Mouse (Mus musculus): ENCODE measurements around the gene Mettl14. TPM values are rescaled to one million over a fixed set of nuclear protein-coding genes. Genes with fewer than 3 reads are reported as not detected.

Gene Mettl14
- polyA plus RNA-seq (2015; fragmentation: Nextera tagmentation; extraction: Ambion mirVana) = 28.3 and 29.5 TPM in 2 replicates

DNA sequence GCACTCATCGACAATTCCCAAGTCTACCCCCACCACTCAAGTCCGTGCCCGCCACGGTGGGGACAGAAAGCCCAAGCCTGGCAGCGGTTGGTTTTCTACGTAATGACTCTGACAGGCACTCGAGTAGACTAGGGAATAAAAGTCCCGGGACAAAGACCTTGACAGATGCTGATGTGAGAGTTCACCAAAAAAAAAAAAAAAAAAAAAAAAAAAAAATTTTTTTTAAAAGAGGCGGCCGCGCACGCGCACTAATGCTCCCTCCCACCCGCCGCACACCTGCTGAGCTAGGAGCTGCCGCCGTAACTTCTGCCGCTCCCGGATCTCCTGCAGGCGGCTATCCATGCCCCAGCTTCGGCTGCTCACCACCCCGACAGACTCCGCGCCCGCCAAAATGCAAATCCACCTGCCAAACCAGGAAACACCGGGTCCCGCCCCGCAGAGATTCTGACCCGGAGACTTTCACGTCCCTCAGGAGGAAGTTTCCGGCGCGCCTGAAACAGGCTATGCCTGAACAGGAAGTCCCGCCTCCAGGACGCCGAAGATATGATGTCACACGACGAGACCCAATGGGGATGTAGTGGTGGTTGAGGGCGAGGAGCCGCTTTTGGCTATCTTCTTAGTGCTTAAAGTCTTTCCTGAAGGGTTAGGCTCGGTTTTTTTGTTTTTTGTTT lies at the start of gene Mettl14:
TSS of gene Mettl14 (minus strand) at position 623 of the 671 bp plus-strand sequence.
- peak; percentile 100 for ATAC-seq
- under 1% methylated on average over 41 of the region's 41 CpGs for WGBS
- Histone ChIP-seq H3K27ac (peak within 1 kb of the TSS; percentile 74), H3K4me1 (replicated peaks) (peaks cover 16% of the 10 kb centered on the region), H3K9ac (replicated peaks) (peak within 1 kb of the TSS; percentile 63), H3K27me3 (0 out of 2 replicates have a peak, but pooled peaks cover 4% of the 10 kb centered on the region), H3K9me3 (no peaks in the 10 kb centered on the region), H3K4me3 (replicated peaks) (peak within 1 kb of the TSS; percentile 53), H3K36me3 (peaks cover 14% of the 10 kb centered on the region), H3K4me2 (replicated peaks) (peak within 1 kb of the TSS; percentile 64)

DNA sequence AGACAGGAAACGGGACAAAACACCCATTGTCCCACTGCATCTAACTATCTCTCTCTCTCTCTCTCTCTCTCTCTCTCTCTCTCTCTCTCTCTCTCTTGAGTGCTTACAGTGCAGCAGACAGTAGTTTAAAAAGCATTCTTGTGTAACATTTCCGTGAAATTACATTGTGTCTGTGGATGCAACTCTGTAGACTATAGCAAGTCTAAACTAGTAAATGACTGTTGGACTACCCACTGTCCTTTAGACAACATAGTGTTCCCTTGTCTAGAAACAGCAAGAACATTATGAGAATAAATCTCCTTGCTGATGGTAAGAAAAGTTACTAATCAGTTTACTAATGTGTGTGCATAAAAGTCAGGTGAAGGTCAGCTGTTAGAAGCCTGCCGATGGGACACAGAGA lies 47.5 kb upstream of the Mettl14 start:
- Histone ChIP-seq H3K27ac (no peak overlapping the region), H3K4me2 (replicated peaks) (no peak overlapping the region), H3K4me3 (replicated peaks) (no peak overlapping the region), H3K9ac (replicated peaks) (no peak overlapping the region), H3K9me3 (no peaks in the 10 kb centered on the region), H3K36me3 (no peaks in the 10 kb centered on the region), H3K27me3 (no peaks in the 10 kb centered on the region), H3K4me1 (replicated peaks) (no peaks in the 10 kb centered on the region)
- 89% methylated on average over 3 of the region's 3 CpGs for WGBS
- ATAC-seq = no peak

DNA sequence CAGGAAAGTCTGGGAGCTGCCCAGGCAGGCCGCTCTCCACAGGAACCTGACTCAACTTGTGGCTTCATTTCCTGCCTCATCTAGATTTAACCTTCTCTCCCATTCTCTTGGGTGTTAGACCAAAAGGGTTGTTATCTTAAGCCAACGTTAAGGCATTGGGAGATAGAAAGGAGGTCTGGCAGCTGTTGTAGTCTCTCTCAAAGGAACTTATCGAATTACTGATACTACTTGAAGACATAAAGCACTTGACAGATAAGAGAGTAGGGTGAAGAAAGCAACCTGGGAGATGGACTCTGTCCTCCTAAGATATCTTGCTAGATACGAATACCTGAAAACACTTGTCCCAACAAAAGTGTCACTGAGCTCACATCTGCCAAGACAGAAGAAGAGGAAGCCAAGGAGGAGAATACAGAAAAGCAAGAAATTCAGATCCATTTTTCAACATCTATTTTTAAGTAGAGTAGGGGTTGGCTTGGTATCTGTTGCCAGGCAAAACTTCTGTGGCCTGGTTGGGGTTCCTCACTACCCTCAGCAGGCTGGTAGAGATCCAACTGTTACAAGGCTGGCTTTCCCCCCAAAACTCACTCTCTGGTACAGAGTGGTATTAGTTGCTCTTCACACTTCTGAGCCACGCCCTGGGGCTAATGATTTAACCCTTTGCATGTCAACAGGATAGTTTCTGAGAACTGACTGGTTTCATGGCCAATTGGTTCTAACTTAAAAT lies 46.2 kb upstream of the Mettl14 start:
- Histone ChIP-seq H3K27me3 (no peaks in the 10 kb centered on the region), H3K4me1 (replicated peaks) (no peaks in the 10 kb centered on the region), H3K9me3 (no peaks in the 10 kb centered on the region), H3K4me2 (replicated peaks) (no peak overlapping the region), H3K9ac (replicated peaks) (no peak overlapping the region), H3K27ac (no peak overlapping the region), H3K36me3 (no peaks in the 10 kb centered on the region), H3K4me3 (replicated peaks) (no peak overlapping the region)
- 83% methylated on average over 5 of the region's 5 CpGs for WGBS
- ATAC-seq = no peak

DNA sequence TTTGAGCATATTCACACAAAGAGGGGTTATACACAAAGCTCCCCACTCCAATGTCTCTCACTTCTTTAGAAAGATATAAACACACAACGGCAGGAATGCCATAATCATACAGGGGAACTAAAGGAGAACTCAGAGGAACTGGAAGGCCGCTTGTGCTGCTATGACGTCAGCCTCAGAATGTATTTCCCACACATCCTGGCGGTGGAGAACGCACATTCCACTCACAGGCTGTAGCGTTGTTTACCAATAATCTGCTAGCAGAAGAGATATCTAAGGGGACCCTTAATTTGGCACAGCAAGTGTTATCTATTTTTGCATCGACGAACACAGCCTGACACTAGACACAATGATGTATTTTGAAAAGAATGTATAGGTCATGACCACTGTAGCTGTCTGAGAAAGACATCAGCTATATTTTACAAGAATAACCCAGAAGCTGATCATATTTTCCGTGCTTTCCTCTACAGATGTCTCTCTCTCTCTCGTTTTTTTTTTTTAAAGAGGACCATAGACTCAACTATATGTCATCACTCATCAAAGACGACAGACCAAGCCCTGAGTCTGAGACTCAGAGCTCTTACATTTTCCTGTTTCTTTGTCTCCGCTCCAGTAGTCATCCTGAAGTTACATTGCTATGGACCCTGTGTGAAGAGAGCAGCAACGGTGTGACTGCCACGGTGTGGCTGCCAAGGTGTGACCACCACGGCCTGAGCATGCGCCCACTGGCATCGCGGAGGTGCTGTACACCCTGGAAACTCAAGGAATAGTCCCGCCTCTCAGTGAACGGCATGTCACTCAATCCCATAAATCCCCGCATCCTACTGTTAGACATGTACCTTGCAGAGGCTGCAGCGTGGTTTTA lies 43.9 kb upstream of the Mettl14 start:
- WGBS = 88% methylated on average over 22 of the region's 22 CpGs
- Histone ChIP-seq H3K9me3 (no peaks in the 10 kb centered on the region), H3K36me3 (no peaks in the 10 kb centered on the region), H3K4me2 (replicated peaks) (no peak overlapping the region), H3K27me3 (no peaks in the 10 kb centered on the region), H3K4me3 (replicated peaks) (no peak overlapping the region), H3K4me1 (replicated peaks) (no peaks in the 10 kb centered on the region), H3K27ac (no peak overlapping the region), H3K9ac (replicated peaks) (no peak overlapping the region)
- no peak for ATAC-seq

DNA sequence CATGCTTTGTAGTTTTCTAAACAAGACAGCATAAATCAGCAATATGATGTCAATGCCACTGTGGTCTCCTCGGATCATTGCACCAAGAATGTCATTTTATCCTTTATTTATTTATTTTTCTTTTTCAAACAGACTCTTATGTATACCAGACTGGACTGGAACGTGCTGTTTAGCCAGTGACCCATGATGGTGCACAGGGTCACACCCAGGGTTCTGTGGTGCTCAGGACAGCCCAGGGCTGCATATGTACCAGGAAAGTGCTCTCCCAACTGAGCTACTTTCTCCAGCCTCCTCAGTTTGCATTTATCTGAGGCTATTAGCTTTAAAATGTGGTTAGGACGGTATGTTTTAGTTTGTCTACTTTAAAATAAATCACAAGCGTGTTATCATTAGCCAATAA lies 42.1 kb upstream of the Mettl14 start:
- no peaks in the 10 kb centered on the region for H3K36me3 ChIP-seq
- WGBS = 71% methylated on average over 4 of the region's 4 CpGs
- no peaks in the 10 kb centered on the region; the same call in 1 of the 2 replicates for H3K9me3 ChIP-seq
- H3K27me3 ChIP-seq = no peaks in the 10 kb centered on the region
- H3K4me3 ChIP-seq (replicated peaks) = no peak overlapping the region
- no peak overlapping the region for H3K9ac ChIP-seq (replicated peaks)
- no peak overlapping the region for H3K27ac ChIP-seq
- no peak for ATAC-seq
- no peaks in the 10 kb centered on the region for H3K4me1 ChIP-seq (replicated peaks)
- no peak overlapping the region for H3K4me2 ChIP-seq (replicated peaks)

DNA sequence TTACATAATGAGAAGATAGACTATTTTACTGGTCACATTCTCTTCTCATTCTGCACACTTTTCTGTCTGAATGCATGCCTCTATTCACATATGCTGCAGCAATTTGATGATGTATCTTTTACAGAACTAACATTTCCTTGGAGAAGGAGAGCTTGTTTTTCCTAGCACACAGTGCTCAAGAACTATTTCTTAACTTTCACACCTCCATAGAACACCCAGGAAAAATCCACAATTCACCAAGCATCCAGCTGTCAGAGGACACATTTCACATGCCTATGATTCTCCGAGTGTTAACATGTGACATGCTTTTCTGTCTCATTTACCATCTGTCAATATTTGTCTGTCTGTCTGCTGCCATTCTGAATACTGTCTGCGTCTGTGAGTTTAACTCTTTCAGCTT lies 39.7 kb upstream of the Mettl14 start:
- no peak overlapping the region for H3K9ac ChIP-seq (replicated peaks)
- H3K36me3 ChIP-seq = no peaks in the 10 kb centered on the region
- WGBS = 71% methylated on average over 2 of the region's 2 CpGs
- no peaks in the 10 kb centered on the region for H3K4me1 ChIP-seq (replicated peaks)
- H3K27me3 ChIP-seq = no peaks in the 10 kb centered on the region
- no peak overlapping the region for H3K4me2 ChIP-seq (replicated peaks)
- H3K27ac ChIP-seq = no peak overlapping the region
- no peak for ATAC-seq
- H3K4me3 ChIP-seq (replicated peaks) = no peak overlapping the region
- no peaks in the 10 kb centered on the region; the same call in 1 of the 2 replicates for H3K9me3 ChIP-seq

DNA sequence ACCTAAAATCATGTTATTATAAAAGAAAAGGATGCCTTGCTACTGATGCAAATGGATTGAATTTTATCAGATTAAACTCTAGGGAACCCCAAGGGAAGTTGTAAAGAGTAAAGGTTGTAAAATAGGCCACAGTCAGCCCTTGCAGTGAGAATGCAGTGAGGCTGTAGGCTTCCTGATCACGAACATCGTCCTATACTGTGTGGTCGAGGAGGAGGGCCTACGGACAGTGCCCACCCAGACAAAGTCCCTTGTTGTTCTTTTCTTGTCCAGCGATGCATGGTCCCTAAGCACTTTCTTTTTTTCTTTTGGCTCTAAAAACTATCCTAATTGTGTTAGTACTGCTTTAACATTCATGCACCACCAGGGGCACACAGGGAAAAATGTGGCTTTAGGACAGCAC lies 27.3 kb upstream of the Mettl14 start:
- WGBS = 23% methylated on average over 5 of the region's 5 CpGs
- Histone ChIP-seq H3K9ac (replicated peaks) (no peak overlapping the region), H3K9me3 (no peaks in the 10 kb centered on the region), H3K4me3 (replicated peaks) (no peak overlapping the region), H3K27me3 (no peaks in the 10 kb centered on the region), H3K36me3 (no peaks in the 10 kb centered on the region), H3K4me1 (replicated peaks) (no peaks in the 10 kb centered on the region), H3K27ac (no peak overlapping the region), H3K4me2 (replicated peaks) (no peak overlapping the region)
- no peak for ATAC-seq

DNA sequence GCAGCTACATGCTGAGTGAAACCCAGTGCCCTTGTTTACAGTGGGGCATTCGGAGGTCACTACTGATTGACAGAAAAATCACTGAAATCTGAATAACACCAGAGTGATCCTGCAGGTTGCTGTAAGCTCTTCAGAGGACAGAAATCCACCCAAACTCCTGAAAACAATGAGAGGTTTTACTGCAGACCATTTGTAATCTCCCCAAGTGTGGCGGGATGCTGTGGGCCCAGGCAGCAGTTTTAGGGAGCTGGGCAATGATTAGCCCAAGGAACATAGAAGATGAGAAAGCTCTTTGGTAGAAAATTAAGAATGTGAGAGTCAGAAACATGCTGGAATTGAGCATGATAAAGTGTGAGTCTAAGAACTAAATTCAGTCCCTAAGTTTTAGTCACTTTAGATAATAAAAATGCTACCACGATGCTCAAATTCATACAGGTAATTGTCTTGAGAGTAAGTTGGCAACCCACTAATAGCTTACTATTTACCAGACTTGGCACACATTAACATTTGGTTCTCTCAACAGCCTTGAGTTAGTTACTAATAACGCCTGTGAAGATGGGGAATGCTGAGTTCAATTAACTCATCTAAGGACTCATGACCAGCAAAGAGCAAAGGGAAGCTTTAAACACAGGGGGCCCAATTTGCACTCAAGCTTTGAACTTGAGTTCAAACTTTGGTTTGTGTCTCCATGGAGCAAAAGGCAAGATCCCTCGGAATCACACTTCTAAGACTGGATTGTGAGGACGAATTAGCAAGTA lies 26.1 kb upstream of the Mettl14 start:
- no peak for ATAC-seq
- no peak overlapping the region for H3K9ac ChIP-seq (replicated peaks)
- no peak overlapping the region for H3K4me2 ChIP-seq (replicated peaks)
- no peaks in the 10 kb centered on the region for H3K36me3 ChIP-seq
- H3K4me1 ChIP-seq (replicated peaks) = no peaks in the 10 kb centered on the region
- no peaks in the 10 kb centered on the region for H3K9me3 ChIP-seq
- no peak overlapping the region for H3K4me3 ChIP-seq (replicated peaks)
- H3K27ac ChIP-seq = no peak overlapping the region
- H3K27me3 ChIP-seq = no peaks in the 10 kb centered on the region
- WGBS = 81% methylated on average over 6 of the region's 6 CpGs

DNA sequence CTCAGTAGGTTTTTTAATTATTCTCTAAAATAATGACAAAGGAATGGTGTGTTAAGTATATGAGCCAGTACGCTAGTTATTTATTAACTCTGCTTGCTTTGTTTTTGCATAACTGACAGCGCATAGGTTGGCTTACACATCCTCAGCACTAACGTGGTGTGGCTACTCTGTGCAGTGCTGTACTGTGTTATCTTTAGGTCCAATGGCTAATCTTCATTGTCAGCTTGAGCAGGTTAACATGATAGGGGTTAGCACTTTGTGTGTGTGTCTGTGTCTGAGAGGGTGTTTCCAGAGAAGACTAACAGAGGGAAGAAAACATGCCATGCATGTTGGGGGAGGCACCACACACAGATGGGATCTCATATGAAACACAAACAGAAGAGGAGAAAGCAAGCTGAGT lies 19.0 kb upstream of the Mettl14 start:
- Histone ChIP-seq H3K4me1 (replicated peaks) (no peaks in the 10 kb centered on the region), H3K9me3 (no peaks in the 10 kb centered on the region), H3K9ac (replicated peaks) (no peak overlapping the region), H3K4me3 (replicated peaks) (no peak overlapping the region), H3K27me3 (no peaks in the 10 kb centered on the region), H3K27ac (no peak overlapping the region), H3K36me3 (no peaks in the 10 kb centered on the region), H3K4me2 (replicated peaks) (no peak overlapping the region)
- 90% methylated on average over 3 of the region's 3 CpGs for WGBS
- ATAC-seq = no peak

DNA sequence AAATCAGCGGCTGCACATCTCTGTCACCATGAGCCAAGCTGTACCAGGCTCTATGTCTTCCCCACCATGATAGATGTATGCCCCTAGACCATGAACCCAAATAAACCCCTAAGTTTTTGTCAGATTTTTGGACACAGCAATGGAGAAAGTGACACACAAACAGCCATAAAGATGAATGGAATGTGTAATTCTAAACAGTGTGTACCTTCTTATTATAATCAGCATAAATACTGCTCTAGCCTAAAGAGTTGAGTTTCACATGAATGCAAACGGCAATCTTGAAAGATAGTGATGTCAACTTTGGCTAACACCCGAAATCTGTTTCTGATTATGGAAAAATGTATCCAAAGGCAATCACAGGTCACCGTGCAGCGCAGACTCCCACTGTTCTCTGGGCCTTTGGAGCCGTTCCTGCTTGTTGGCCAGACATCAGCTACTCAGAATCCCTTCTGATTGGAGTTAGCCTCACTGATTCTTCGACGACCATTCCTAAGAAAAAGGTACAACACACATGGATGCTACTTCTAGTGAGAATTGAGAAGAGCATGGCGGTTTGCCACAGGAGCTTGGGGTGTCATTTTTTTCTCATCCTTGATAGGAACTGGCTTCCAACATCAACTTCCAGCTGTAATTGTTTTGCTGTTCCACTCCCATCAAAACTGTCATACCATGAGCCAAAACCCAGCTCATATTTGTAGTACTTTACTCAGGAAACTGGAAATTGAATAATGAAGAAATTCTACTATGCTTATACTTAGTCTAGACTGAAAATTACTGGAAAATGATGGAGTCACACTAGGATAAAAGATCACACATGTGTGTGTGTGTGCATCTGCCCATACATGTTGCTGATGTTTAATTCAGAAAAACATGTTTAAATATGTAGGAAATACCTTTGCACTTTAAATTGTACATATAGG lies 11.9 kb upstream of the Mettl14 start:
- Histone ChIP-seq H3K4me3 (replicated peaks) (no peak overlapping the region), H3K36me3 (no peaks in the 10 kb centered on the region), H3K4me2 (replicated peaks) (no peak overlapping the region), H3K4me1 (replicated peaks) (no peaks in the 10 kb centered on the region), H3K27ac (no peak overlapping the region), H3K27me3 (no peaks in the 10 kb centered on the region), H3K9me3 (no peaks in the 10 kb centered on the region), H3K9ac (replicated peaks) (no peak overlapping the region)
- ATAC-seq = no peak
- 85% methylated on average over 9 of the region's 9 CpGs for WGBS

DNA sequence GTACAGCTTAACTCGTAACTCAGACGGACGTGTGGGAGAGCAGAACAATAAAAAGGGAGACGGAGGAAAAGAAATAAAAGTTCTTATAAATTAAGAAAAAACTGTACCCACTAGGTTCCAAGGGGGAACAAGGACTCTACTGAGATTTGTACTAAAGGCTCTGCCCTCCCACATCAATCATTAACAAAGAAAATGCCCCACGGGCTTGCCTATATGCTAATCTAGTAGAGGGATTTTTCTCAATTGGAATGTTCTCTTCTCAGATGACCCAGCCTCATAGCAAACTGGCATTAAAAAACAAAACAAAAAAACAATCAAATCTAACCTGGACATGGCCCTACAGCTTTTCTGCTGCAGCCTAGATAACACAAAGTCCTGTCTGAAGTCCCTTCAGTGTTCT lies 9.7 kb upstream of the Mettl14 start:
- Histone ChIP-seq H3K9ac (replicated peaks) (no peak overlapping the region), H3K4me2 (replicated peaks) (no peak overlapping the region), H3K9me3 (no peaks in the 10 kb centered on the region), H3K27ac (no peak overlapping the region), H3K4me3 (replicated peaks) (no peak overlapping the region), H3K36me3 (no peaks in the 10 kb centered on the region), H3K4me1 (replicated peaks) (no peaks in the 10 kb centered on the region), H3K27me3 (no peaks in the 10 kb centered on the region)
- ATAC-seq = no peak
- WGBS = 88% methylated on average over 5 of the region's 5 CpGs

Data from midbrain, embryonic 13.5 days (tissue).